Mouse (Mus musculus) neutrophil, adult 65 days (primary cell): ENCODE results near the gene Olr1. TPM values are rescaled to one million over a fixed set of nuclear protein-coding genes. Genes with fewer than 3 reads are reported as not detected.

Source experiments
- total RNA-seq: library from RNA; stranded (reverse); gene quantifications from 2 replicates; pipeline ENCODE4 v1.2.4, GENCODE M21; 2023

The Olr1 gene
- 35.0 and 36.3 TPM in 2 replicates for total RNA-seq

GRCm38 (mm10) chr6:129507024-129507423 is at the start of gene Olr1:
Gene Olr1 (minus strand): TSS chr6:129507165.

GRCm38 (mm10) chr6:129532942-129533860 is 26.2 kb upstream of the Olr1 start, which contains the start of gene Gabarapl1:
Gene Gabarapl1 (plus strand): TSS chr6:129533160.

GRCm38 (mm10) chr6:129512367-129512766 is 5.4 kb upstream of the Olr1 start, which contains the start of gene Tmem52b:
Gene Tmem52b (plus strand): TSS chr6:129512555.

GRCm38 (mm10) chr6:129451411-129452039 is 55.4 kb downstream of the Olr1 start, which contains the start of gene Clec1a:
Gene Clec1a (minus strand): TSS chr6:129452000.

Other genes with a start within 250 kb of the Olr1 start
- gene Cd69, start 231.7 kb downstream of the Olr1 start, total RNA-seq, result 39.1 and 48.5 TPM in 2 replicates
- not detected in 2 replicates for gene 4922502D21Rik, start 175.4 kb downstream of the Olr1 start, total RNA-seq
- 157 TPM in 2 replicates for gene Clec12a, start 164.5 kb downstream of the Olr1 start, total RNA-seq
- gene Clec12b, start 121.3 kb downstream of the Olr1 start, total RNA-seq, result not detected in 2 replicates
- 12.0 and 13.0 TPM in 2 replicates for gene Clec1b, start 109.9 kb downstream of the Olr1 start, total RNA-seq
- gene Clec9a, start 98.3 kb downstream of the Olr1 start, total RNA-seq, result 0.92 and 2.7 TPM in 2 replicates
- 0.23 and 0.57 TPM in 2 replicates for gene Clec1a, start 55.2 kb downstream of the Olr1 start, total RNA-seq
- gene Tmem52b, start 5.4 kb upstream of the Olr1 start, total RNA-seq, result 0.91 and 1.1 TPM in 2 replicates
- gene Gabarapl1, start 26.0 kb upstream of the Olr1 start, total RNA-seq, result 27.8 and 30.0 TPM in 2 replicates
- not detected in 2 replicates for gene Klre1, start 70.7 kb upstream of the Olr1 start, total RNA-seq
- gene Klrd1, start 84.6 kb upstream of the Olr1 start, total RNA-seq, result 0.54 and 0.77 TPM in 2 replicates
- gene Klrk1, start 116.7 kb upstream of the Olr1 start, total RNA-seq, result 0.36 and 0.57 TPM in 2 replicates
- not detected in 2 replicates for gene Klrc3, start 136.2 kb upstream of the Olr1 start, total RNA-seq
- gene Klrc2, start 153.5 kb upstream of the Olr1 start, total RNA-seq, result not detected in 2 replicates
- not detected in 2 replicates for gene Klrc1, start 171.8 kb upstream of the Olr1 start, total RNA-seq
- not detected in 2 replicates for gene Klri1, start 210.0 kb upstream of the Olr1 start, total RNA-seq
- not detected in 2 replicates for gene Klri2, start 233.3 kb upstream of the Olr1 start, total RNA-seq